Mouse (Mus musculus) bone marrow, adult 2 months (tissue): Measurements from ENCODE around the gene Gstt1. TPM values are rescaled to one million over a fixed set of nuclear protein-coding genes. Genes with fewer than 3 reads are reported as not detected.
"Not testable (repeated sequence)": the region's sequence is repeated elsewhere in the genome, so short reads cannot be mapped to it uniquely, and the experiment has no call there.

Source experiments
- H3K27ac ChIP-seq: fragments of 200-500 bp; 2 replicates; pipeline ENCODE4 v1.5.1; 2012; ENCODE audit warnings: low read depth, mild to moderate bottlenecking, control low read depth, inconsistent platforms, low read length; ENCODE audit not compliant: control insufficient read depth, poor library complexity, insufficient read depth
- H3K4me1 ChIP-seq: fragments of 200-500 bp; 2 replicates; pipeline ENCODE4 v1.6.1; 2011; ENCODE audit warnings: low read length; ENCODE audit not compliant: control insufficient read depth, insufficient read depth
- H3K4me3 ChIP-seq: fragments of 200-500 bp; replicated peaks from 2 replicates; pipeline ENCODE3; 2011; ENCODE audit warnings: mild to moderate bottlenecking, low read depth, low read length, control low read depth; ENCODE audit not compliant: control insufficient read depth
- CTCF ChIP-seq: fragments of 200-500 bp; IDR thresholded peaks from 2 replicates; pipeline ENCODE4 v1.5.1; 2011; ENCODE audit warnings: low read length, control low read depth; ENCODE audit not compliant: control insufficient read depth, insufficient read depth
- POLR2A ChIP-seq: fragments of 200-500 bp; IDR thresholded peaks from 2 replicates; pipeline ENCODE4 v1.6.1; 2011; ENCODE audit warnings: low read depth, mild to moderate bottlenecking, control low read depth, low read length, borderline replicate concordance; ENCODE audit not compliant: control insufficient read depth
- WGBS: fragments of 180-500 bp; shearing (Covaris S2); methylation state at CpG from one replicate; pipeline ENCODE4 v1.1.7; 2018; 5-methylcytosine and 5-hydroxymethylcytosine counted together
- polyA plus RNA-seq: library from polyadenylated mRNA; stranded (reverse); fragments of >200 nt; gene quantifications from 2 replicates; pipeline ENCODE4 v1.2.4, GENCODE M21; 2011; ENCODE audit warnings: low replicate concordance; ENCODE audit not compliant: missing spikeins, insufficient read depth, insufficient read length

The Gstt1 gene
- polyA plus RNA-seq = 19.9 and 22.5 TPM in 2 replicates

DNA sequence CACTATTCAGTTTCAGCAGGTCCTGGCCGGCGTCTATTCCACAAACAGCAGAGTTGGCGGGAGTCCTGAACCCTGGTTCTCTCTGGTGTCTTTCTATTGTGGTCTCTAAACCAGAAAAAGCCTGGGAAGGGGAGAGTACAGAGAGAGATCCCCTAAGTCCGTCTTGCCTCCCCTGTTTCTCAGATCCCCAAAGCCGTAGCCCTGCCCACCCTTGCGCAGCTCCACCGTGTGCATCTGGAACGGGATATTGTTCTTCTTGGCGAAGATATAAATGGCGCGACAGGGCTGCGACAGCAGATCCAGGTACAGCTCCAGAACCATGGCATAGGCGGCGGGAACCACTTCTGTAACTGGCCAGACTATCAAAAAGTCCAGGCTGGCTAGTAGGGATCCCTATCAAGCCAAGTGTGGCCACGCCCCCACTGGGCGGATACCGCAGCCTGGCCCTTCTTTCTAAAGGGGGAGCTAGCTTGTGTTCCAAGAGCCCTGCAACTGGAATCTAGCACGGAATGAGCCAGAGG lies at the start of gene Gstt1:
TSS of gene Gstt1 (minus strand) at position 409 of the 521 bp plus-strand sequence.
- Histone ChIP-seq H3K4me3 (peak within 1 kb of the TSS; percentile 72), H3K27ac (no peak within 1 kb of the TSS), H3K4me1 (no peaks in the 10 kb centered on the region; the same call in 1 of the 2 replicates)
- TF ChIP-seq CTCF (no peak), POLR2A (0 out of 2 replicates have a peak, but pooled peaks have one; percentile 35)
- WGBS = 3% methylated on average over 18 of the region's 18 CpGs

DNA sequence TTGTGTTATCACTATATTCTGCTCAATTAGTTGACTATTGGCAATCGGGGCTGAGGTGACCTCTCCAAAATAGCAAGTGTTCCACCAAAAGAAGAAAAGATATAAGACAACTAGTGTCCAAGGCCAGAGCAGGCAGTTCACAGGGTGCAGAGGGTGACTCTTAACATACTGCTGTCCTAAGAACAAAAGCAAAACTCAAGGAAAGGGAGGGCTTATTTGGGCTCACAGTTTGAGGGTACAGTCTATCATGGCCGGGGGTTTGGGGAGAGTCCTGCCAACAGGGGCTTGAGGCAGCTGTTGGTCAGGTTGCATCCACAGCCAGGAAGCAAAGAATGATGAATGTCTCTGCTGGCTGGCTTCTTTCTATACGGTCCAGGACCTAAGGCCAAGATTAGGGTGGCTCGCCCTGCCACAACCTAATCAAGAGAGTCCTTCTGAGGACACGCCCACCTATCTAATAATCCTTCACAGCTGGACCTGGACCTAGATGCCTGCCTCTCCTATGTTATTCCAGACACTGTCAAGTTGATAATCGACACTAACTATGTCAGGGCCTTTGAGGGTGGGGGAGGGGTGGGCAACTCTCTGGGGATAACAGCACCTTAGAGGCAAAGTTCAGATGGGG lies 47.0 kb upstream of the Gstt1 start:
- 63% methylated on average over 6 of the region's 6 CpGs for WGBS
- TF ChIP-seq POLR2A (no peak), CTCF (no peak)
- H3K27ac ChIP-seq = peak overlapping the region; percentile 74
- H3K4me3 ChIP-seq = no peak overlapping the region
- no peaks in the 10 kb centered on the region; the same call in 1 of the 2 replicates for H3K4me1 ChIP-seq

- TF ChIP-seq CTCF (no peak), POLR2A (no peak)
- H3K4me1 ChIP-seq = no peaks in the 10 kb centered on the region; the same call in 1 of the 2 replicates
- H3K27ac ChIP-seq = peak overlapping the region; percentile 74; the same call in 1 of the 2 replicates
- no peak overlapping the region for H3K4me3 ChIP-seq
- 79% methylated on average over 1 of the region's 1 CpGs for WGBS
Observed at GRCm38 (mm10) chr10:75844800-75845199, 46.4 kb upstream of the Gstt1 start.

GRCm38 (mm10) chr10:75843898-75844297 lies 45.5 kb upstream of the Gstt1 start:
- WGBS = 76% methylated on average over 6 of the region's 6 CpGs
- H3K4me3 ChIP-seq, H3K27ac ChIP-seq, H3K4me1 ChIP-seq: not testable (repeated sequence)

GRCm38 (mm10) chr10:75839092-75839491 lies 40.7 kb upstream of the Gstt1 start:
- 77% methylated on average over 10 of the region's 10 CpGs for WGBS
- H3K27ac ChIP-seq = no peak overlapping the region
- no peak overlapping the region for H3K4me3 ChIP-seq
- H3K4me1 ChIP-seq = no peaks in the 10 kb centered on the region; the same call in 1 of the 2 replicates
- no peak for TF ChIP-seq CTCF
- no peak for TF ChIP-seq POLR2A

DNA sequence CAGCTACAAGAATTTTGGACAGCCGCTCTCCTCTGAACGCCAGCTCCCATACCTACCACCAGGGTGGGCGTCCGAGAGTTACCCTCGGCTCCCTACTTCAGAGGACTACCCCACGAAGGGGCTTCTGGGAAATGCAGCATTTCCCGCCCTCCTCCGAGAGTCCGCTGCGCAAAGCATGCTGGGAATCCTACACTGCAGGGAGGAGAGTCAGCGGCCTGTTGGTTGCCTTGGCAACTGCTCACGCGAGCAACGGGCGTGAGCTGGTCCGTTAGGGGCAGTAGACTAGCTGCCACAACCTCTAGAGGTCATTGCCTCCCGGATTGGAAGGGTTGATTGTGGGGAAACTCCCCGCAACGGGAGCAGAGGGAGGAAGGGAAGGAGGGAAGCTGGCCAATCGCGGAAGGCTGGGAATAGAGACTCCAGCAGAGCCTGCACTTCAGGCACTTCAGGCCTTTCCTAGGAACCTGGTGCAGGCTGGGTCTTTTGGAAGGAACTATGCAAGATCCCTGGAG lies 38.9 kb upstream of the Gstt1 start, which contains the start of gene Gstt2:
TSS of gene Gstt2 (minus strand) at position 177 of the 512 bp plus-strand sequence.
- Histone ChIP-seq H3K4me3 (peak within 1 kb of the TSS; percentile 67), H3K4me1 (no peaks in the 10 kb centered on the region; the same call in 1 of the 2 replicates), H3K27ac (peak within 1 kb of the TSS; percentile 23)
- TF ChIP-seq POLR2A = peak; percentile 66; the same call in 1 of the 2 replicates
- TF ChIP-seq CTCF = peak; percentile 27
- under 1% methylated on average over 21 of the region's 21 CpGs for WGBS

DNA sequence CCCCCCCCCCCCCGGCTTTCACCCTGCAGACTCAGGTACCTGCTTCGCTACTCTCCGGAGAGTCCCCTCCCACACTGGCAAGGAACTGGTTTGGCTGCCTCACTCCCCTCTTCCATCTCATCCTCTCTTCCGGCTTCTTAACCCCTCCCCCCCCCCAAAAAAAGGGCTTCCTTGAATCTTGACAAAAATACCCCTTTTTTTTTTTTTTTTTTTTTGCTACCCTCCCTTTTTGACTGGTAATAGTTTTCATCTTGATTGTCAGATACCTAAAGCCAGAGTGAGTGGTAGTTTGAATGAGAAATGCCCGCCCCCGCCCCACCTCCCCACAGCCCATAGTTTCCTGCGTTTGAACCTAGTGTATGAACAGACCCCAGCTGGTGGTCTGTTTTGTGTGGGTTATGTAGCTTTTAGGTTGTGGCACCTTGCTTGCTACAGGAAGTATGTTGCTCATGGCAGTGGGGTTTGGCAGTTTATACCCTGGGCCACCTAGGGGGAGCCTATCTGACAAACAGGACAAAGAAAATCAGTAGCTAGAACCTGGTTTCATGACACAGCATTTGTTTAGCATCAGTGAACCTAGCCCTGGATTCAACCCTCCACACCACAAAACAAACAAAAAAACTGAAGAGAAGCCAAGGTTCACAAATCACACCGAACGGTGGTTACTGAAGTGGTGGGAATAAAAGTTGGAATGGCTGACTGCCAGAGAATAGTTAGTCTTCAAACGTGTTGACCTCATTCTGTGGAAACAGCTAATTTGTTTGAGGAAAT lies 37.6 kb upstream of the Gstt1 start:
- Histone ChIP-seq H3K4me1 (no peaks in the 10 kb centered on the region; the same call in 1 of the 2 replicates), H3K27ac (no peak overlapping the region), H3K4me3 (peak overlapping the region; percentile 14)
- WGBS = 2% methylated on average over 9 of the region's 10 CpGs
- TF ChIP-seq CTCF (no peak), POLR2A (no peak)

DNA sequence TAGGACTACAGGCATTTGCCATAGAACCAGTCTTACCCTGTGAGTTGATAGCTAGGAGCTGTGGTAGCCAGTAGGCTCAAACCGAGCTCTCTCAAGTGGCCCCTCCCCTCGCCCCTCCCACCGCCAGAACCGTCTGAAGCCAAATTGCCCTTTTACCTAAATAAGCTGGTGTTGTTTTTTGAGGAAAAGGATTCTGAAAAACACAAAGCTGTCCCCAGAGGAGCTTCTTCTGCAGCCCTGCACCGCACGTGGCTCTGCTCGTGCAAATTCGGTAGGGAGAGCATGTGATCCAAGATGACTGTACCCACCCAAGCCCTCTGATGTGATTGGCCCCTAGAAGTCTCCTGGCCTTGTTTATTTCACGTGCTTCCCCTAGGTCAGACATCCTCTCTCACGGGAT lies 36.9 kb upstream of the Gstt1 start:
- H3K27ac ChIP-seq = peak overlapping the region; percentile 61
- TF ChIP-seq POLR2A = peak; percentile 12; the same call in 1 of the 2 replicates
- no peak for TF ChIP-seq CTCF
- H3K4me3 ChIP-seq = peak overlapping the region; percentile 56
- WGBS = under 1% methylated on average over 10 of the region's 10 CpGs
- H3K4me1 ChIP-seq = no peaks in the 10 kb centered on the region; the same call in 1 of the 2 replicates
